7 mouse cellular contexts compared by ENCODE assay signal in genomic region chrX:13294505-13295228, GRCm38 (mm10). TPM values are rescaled to one million over a fixed set of nuclear protein-coding genes. Genes with fewer than 3 reads are reported as not detected.
DNase-seq lines count a peak whose midpoint lies in the region; ATAC-seq and TF ChIP-seq lines count a peak whose summit lies in the region.

No protein-coding gene starts in this region.

- H3K36me3 ChIP-seq in neural tube, embryonic 11.5 days (ENCODE audit: control insufficient read depth, insufficient read depth, low read length) = 0 out of 2 replicates have a peak, but pooled peaks cover 3% of the 10 kb centered on the region
- peaks cover 22% of the 10 kb centered on the region for H3K36me3 ChIP-seq in neural tube, embryonic 15.5 days
- peaks cover 4% of the 10 kb centered on the region; the same call in 1 of the 2 replicates for H3K36me3 ChIP-seq in stomach, postnatal 0 days (ENCODE audit: control insufficient read depth, insufficient read depth, low read length)

- no peak for TF ChIP-seq POLR2A in brain, embryonic 14.5 days (IDR thresholded peaks at IDR 0.05; ENCODE audit: borderline replicate concordance, extremely low read depth, insufficient read depth, insufficient read length, poor library complexity, severe bottlenecking)

- no peak overlapping the region for H3K4me3 ChIP-seq in neural tube, embryonic 11.5 days (ENCODE audit: low read depth, low read length)
- H3K4me3 ChIP-seq in neural tube, embryonic 15.5 days (replicated peaks) = no peak overlapping the region
- H3K4me3 ChIP-seq in stomach, postnatal 0 days (ENCODE audit: low read depth, low read length) = no peak overlapping the region

- H3K27me3 ChIP-seq in neural tube, embryonic 11.5 days (ENCODE audit: control insufficient read depth, insufficient read depth, low read length) = no peaks in the 10 kb centered on the region
- H3K27me3 ChIP-seq in neural tube, embryonic 15.5 days (replicated peaks) = no peaks in the 10 kb centered on the region
- no peaks in the 10 kb centered on the region for H3K27me3 ChIP-seq in stomach, postnatal 0 days (ENCODE audit: control insufficient read depth, insufficient read depth, low read length)

- no peak overlapping the region for H3K4me2 ChIP-seq in neural tube, embryonic 11.5 days (ENCODE audit: low read depth)
- H3K4me2 ChIP-seq in neural tube, embryonic 15.5 days = no peak overlapping the region
- H3K4me2 ChIP-seq in stomach, postnatal 0 days (replicated peaks; ENCODE audit: low read depth) = no peak overlapping the region

- no peak overlapping the region for H3K9ac ChIP-seq in neural tube, embryonic 11.5 days (ENCODE audit: low read length)
- H3K9ac ChIP-seq in neural tube, embryonic 15.5 days (replicated peaks) = no peak overlapping the region
- H3K9ac ChIP-seq in stomach, postnatal 0 days (ENCODE audit: low read length) = no peak overlapping the region

- WGBS in neural tube, embryonic 11.5 days = 63% methylated on average over 6 of the region's 6 CpGs
- 55% methylated on average over 6 of the region's 6 CpGs for WGBS in neural tube, embryonic 15.5 days
- WGBS in stomach, postnatal 0 days = 39% methylated on average over 6 of the region's 6 CpGs

- TF ChIP-seq CTCF in brain, embryonic 14.5 days (IDR thresholded peaks at IDR 0.05; ENCODE audit: borderline replicate concordance, extremely low read depth, insufficient read depth, insufficient read length) = no peak
- no peak for TF ChIP-seq CTCF in stomach, postnatal 0 days (IDR thresholded peaks at IDR 0.05; ENCODE audit: low read depth)

- no peak overlapping the region for H3K27ac ChIP-seq in neural tube, embryonic 11.5 days (ENCODE audit: low read depth, low read length)
- H3K27ac ChIP-seq in neural tube, embryonic 15.5 days (replicated peaks) = no peak overlapping the region
- no peak overlapping the region for H3K27ac ChIP-seq in stomach, postnatal 0 days (replicated peaks)

- peak; percentile 54 for ATAC-seq in neural tube, embryonic 11.5 days (ENCODE audit: insufficient read depth, low FRiP score, low TSS enrichment)
- ATAC-seq in neural tube, embryonic 15.5 days (ENCODE audit: low FRiP score) = no peak
- ATAC-seq in stomach, postnatal 0 days (ENCODE audit: low FRiP score, low TSS enrichment) = peak; percentile 60; the same call in 1 of the 2 replicates

- no peaks in the 10 kb centered on the region for H3K9me3 ChIP-seq in neural tube, embryonic 11.5 days (ENCODE audit: control insufficient read depth, low read length)
- no peaks in the 10 kb centered on the region for H3K9me3 ChIP-seq in neural tube, embryonic 15.5 days (replicated peaks)
- H3K9me3 ChIP-seq in stomach, postnatal 0 days (ENCODE audit: control insufficient read depth, low read length) = no peaks in the 10 kb centered on the region

- TF ChIP-seq EP300 in stomach, postnatal 0 days (optimal IDR thresholded peaks at IDR 0.05) = no peak

- DNase-seq in neural tube, embryonic 11.5 days (ENCODE audit: low spot score) = no peak
- peak; percentile 12 for DNase-seq in brain, embryonic 14.5 days (ENCODE audit: low read depth)
- DNase-seq in induced T-regulatory cell, adult 2 months (ENCODE audit: low read depth) = peak; percentile 33
- DNase-seq in stomach, postnatal 0 days (ENCODE audit: low spot score) = no peak
- DNase-seq in kidney, postnatal 14 days = no peak
- DNase-seq in kidney, adult 8-10 months = no peak

- no peaks in the 10 kb centered on the region for H3K4me1 ChIP-seq in neural tube, embryonic 11.5 days (ENCODE audit: control insufficient read depth, insufficient read depth, low read length)
- no peaks in the 10 kb centered on the region for H3K4me1 ChIP-seq in neural tube, embryonic 15.5 days
- no peaks in the 10 kb centered on the region for H3K4me1 ChIP-seq in stomach, postnatal 0 days (replicated peaks; ENCODE audit: control insufficient read depth, insufficient read depth)

RNA-seq across cellular contexts. Expression of gene Ddx3x, which starts 13.9 kb away (rescaled TPM):
- polyA plus RNA-seq in neural tube, embryonic 11.5 days (2014; fragmentation: Nextera tagmentation; extraction: Ambion mirVana) = 186 and 187 TPM in 2 replicates
- polyA plus RNA-seq in neural tube, embryonic 15.5 days (2015; fragmentation: Nextera tagmentation; extraction: Ambion mirVana) = 85.8 and 102 TPM in 2 replicates
- polyA plus RNA-seq in brain, embryonic 14.5 days (2012; rRNA removed) = 77.0 and 126 TPM in 2 replicates
- 73.9 and 74.3 TPM in 2 replicates for polyA plus RNA-seq in stomach, postnatal 0 days (2015; fragmentation: Nextera tagmentation; extraction: Ambion mirVana)

Comparison
In these comparisons a context has a peak if more than half of its experiments do, and no peak if none do; other contexts are left out.
1. DNase-seq: peak in brain, embryonic 14.5 days (single experiment) and induced T-regulatory cell, adult 2 months (single experiment); none in neural tube, embryonic 11.5 days (single experiment), stomach, postnatal 0 days (single experiment), kidney, postnatal 14 days (single experiment) and kidney, adult 8-10 months (0 of 2).